ENCODE assay signal across 7 mouse cellular contexts in the genomic region with DNA sequence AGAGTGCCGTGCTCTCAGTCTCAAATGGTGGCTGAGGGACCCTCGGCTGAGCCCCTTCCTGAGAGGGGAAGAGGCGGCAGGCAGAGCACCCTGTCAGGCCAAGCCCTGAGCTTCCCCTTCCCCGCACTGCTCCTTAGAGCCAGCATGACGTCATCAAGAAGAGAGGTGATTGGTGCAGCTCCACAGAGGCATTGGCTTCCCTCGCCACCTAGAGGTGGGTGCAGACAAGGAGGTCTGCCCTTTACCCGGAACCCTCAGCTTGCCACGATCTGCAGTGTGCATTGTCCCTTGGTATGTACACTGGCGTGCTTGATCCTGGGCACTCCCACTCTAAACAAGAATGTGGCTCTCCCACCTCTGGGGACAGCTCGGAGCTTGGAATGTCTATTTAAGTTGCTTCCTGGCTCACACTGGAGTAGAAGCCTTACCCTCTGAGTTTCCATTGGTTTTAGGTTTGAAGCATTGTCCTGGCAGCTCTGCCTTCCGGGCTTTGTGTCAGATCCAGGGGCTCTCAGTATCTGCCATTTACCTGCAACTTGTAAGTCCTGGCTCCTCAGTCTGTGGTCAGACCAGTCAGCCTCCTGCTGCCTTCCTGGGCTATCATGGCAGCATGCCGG.
A peak's percentile ranks its signal among the peaks of the same experiment; 100 is the strongest.
DNase-seq lines count a peak whose midpoint lies in the region; ATAC-seq and TF ChIP-seq lines count a peak whose summit lies in the region.

No protein-coding gene starts in this region.

- in situ Hi-C loops in CH12.LX (cut with MboI; ENCODE audit: low pct_ligation_motif_present, low pct_unique_long_range_greater_than_20kb, low sequenced_read_pairs): no loop called here

- no peaks in the 10 kb centered on the region for H3K9me3 ChIP-seq in CH12.LX (replicated peaks; ENCODE audit: low read length)
- no peaks in the 10 kb centered on the region for H3K9me3 ChIP-seq in forebrain, embryonic 11.5 days (ENCODE audit: control insufficient read depth, low read length)
- H3K9me3 ChIP-seq in hindbrain, embryonic 14.5 days (ENCODE audit: control insufficient read depth, low read length): no peaks in the 10 kb centered on the region
- H3K9me3 ChIP-seq in limb, embryonic 12.5 days: no peaks in the 10 kb centered on the region
- H3K9me3 ChIP-seq in midbrain, embryonic 12.5 days: no peaks in the 10 kb centered on the region

- peaks cover 16 to 35% of the 10 kb centered on the region in 2 experiments for H3K4me1 ChIP-seq in CH12.LX (ENCODE audit: control insufficient read depth in 1 of 2, insufficient read depth in 2 of 2)
- H3K4me1 ChIP-seq in forebrain, embryonic 11.5 days (replicated peaks; ENCODE audit: control insufficient read depth, insufficient read depth, low read length): peaks cover 19% of the 10 kb centered on the region
- peaks cover 35% of the 10 kb centered on the region for H3K4me1 ChIP-seq in hindbrain, embryonic 14.5 days (replicated peaks; ENCODE audit: control insufficient read depth, insufficient read depth, low read length)
- peaks cover 55% of the 10 kb centered on the region for H3K4me1 ChIP-seq in limb, embryonic 12.5 days (replicated peaks)
- peaks cover 39% of the 10 kb centered on the region for H3K4me1 ChIP-seq in midbrain, embryonic 12.5 days

- ATAC-seq in forebrain, embryonic 11.5 days (replicated peaks; ENCODE audit: low FRiP score): peak; percentile 90
- peak; percentile 83 for ATAC-seq in hindbrain, embryonic 14.5 days (ENCODE audit: low FRiP score)
- ATAC-seq in limb, embryonic 12.5 days (ENCODE audit: insufficient number of reproducible peaks, insufficient read depth, low FRiP score, low TSS enrichment, low read depth): peak; percentile 57; the same call in 1 of the 2 replicates
- ATAC-seq in midbrain, embryonic 12.5 days (ENCODE audit: low FRiP score, low read depth): peak; percentile 89

- DNase-seq in CH12.LX (ENCODE audit: extremely low read depth): peak; percentile 91
- DNase-seq in ZHBTc4 (ENCODE audit: low read depth, low spot score): peak; percentile 97
- DNase-seq in forebrain, embryonic 11.5 days (ENCODE audit: low spot score): peak; percentile 85
- DNase-seq in hindbrain, embryonic 14.5 days (ENCODE audit: low spot score): peak; percentile 76
- DNase-seq in spleen, postnatal 36 days (ENCODE audit: low spot score in 2 of 2): peak; percentile 84 to 85

- H3K4me2 ChIP-seq in CH12.LX (ENCODE audit: insufficient read depth, low read depth, poor library complexity, severe bottlenecking): no peak overlapping the region; the same call in 1 of the 2 replicates
- peak overlapping the region; percentile 31 for H3K4me2 ChIP-seq in forebrain, embryonic 11.5 days (ENCODE audit: low read depth, low read length, severe bottlenecking)
- H3K4me2 ChIP-seq in hindbrain, embryonic 14.5 days (replicated peaks): peak overlapping the region; percentile 26
- H3K4me2 ChIP-seq in limb, embryonic 12.5 days: 0 out of 2 replicates have a peak overlapping the region, but pooled peaks have one; percentile 5
- H3K4me2 ChIP-seq in midbrain, embryonic 12.5 days (replicated peaks): peak overlapping the region; percentile 28

- no peak overlapping the region for H3K9ac ChIP-seq in CH12.LX (ENCODE audit: insufficient read depth, low read depth)
- H3K9ac ChIP-seq in forebrain, embryonic 11.5 days (ENCODE audit: low read length): peak overlapping the region; percentile 40
- H3K9ac ChIP-seq in hindbrain, embryonic 14.5 days: peak overlapping the region; percentile 31
- H3K9ac ChIP-seq in limb, embryonic 12.5 days (replicated peaks): 0 out of 2 replicates have a peak overlapping the region, but pooled peaks have one; percentile 9
- peak overlapping the region; percentile 32; the same call in 1 of the 2 replicates for H3K9ac ChIP-seq in midbrain, embryonic 12.5 days (replicated peaks)

- no peaks in the 10 kb centered on the region for H3K79me2 ChIP-seq in CH12.LX (replicated peaks; ENCODE audit: control insufficient read depth, extremely low read depth, insufficient read depth, poor library complexity, severe bottlenecking)

- TF ChIP-seq CTCF in CH12.LX (conservative IDR thresholded peaks at IDR 0.05 in 1 of 2, IDR thresholded peaks at IDR 0.05 in 1 of 2; ENCODE audit: low read depth in 2 of 2, low read length in 2 of 2): peak; percentile 34 to 64; a peak in 3 of 4 replicates

- no peak overlapping the region for H3K27ac ChIP-seq in CH12.LX (ENCODE audit: insufficient read depth, low read depth)
- H3K27ac ChIP-seq in forebrain, embryonic 11.5 days (ENCODE audit: low read depth, low read length): peak overlapping the region; percentile 31; the same call in 1 of the 2 replicates
- peak overlapping the region; percentile 69 for H3K27ac ChIP-seq in hindbrain, embryonic 14.5 days
- H3K27ac ChIP-seq in limb, embryonic 12.5 days: peak overlapping the region; percentile 57
- peak overlapping the region; percentile 68 for H3K27ac ChIP-seq in midbrain, embryonic 12.5 days (replicated peaks)

- TF ChIP-seq POLR2A in CH12.LX (IDR thresholded peaks at IDR 0.05; ENCODE audit: low read depth, low read length): peak; percentile 58

- no peak overlapping the region for H3K4me3 ChIP-seq in CH12.LX (replicated peaks in 1 of 3; ENCODE audit: low read depth in 2 of 3, low read length in 2 of 3, poor library complexity in 1 of 3)
- H3K4me3 ChIP-seq in forebrain, embryonic 11.5 days (ENCODE audit: low read depth, low read length): no peak overlapping the region
- no peak overlapping the region for H3K4me3 ChIP-seq in hindbrain, embryonic 14.5 days (replicated peaks; ENCODE audit: low read length)
- H3K4me3 ChIP-seq in limb, embryonic 12.5 days (replicated peaks): no peak overlapping the region
- H3K4me3 ChIP-seq in midbrain, embryonic 12.5 days: no peak overlapping the region

- WGBS in forebrain, embryonic 11.5 days: 16% methylated on average over 12 of the region's 12 CpGs
- WGBS in hindbrain, embryonic 14.5 days: 16% methylated on average over 12 of the region's 12 CpGs
- WGBS in limb, embryonic 12.5 days: 27% methylated on average over 12 of the region's 12 CpGs
- 13% methylated on average over 12 of the region's 12 CpGs for WGBS in midbrain, embryonic 12.5 days

- TF ChIP-seq EP300 in CH12.LX (IDR thresholded peaks at IDR 0.05; ENCODE audit: low read length): 0 out of 2 replicates have a peak, but pooled peaks have one; percentile 24

- dilution Hi-C loops in CH12.LX (cut with MboI; ENCODE audit: extremely low pct_ligation_motif_present, extremely low pct_unique_long_range_greater_than_20kb, low sequenced_read_pairs): no loop called here

- H3K36me3 ChIP-seq in CH12.LX (replicated peaks in 1 of 2; ENCODE audit: control insufficient read depth in 1 of 2, insufficient read depth in 1 of 2, low read length in 1 of 2): peaks cover under 1 to 42% of the 10 kb centered on the region in 2 experiments
- H3K36me3 ChIP-seq in forebrain, embryonic 11.5 days (ENCODE audit: control insufficient read depth, insufficient read depth, low read length): no peaks in the 10 kb centered on the region
- H3K36me3 ChIP-seq in hindbrain, embryonic 14.5 days (replicated peaks; ENCODE audit: control insufficient read depth, insufficient read depth): peaks cover 12% of the 10 kb centered on the region; the same call in 1 of the 2 replicates
- H3K36me3 ChIP-seq in limb, embryonic 12.5 days: peaks cover 24% of the 10 kb centered on the region
- peaks cover 13% of the 10 kb centered on the region for H3K36me3 ChIP-seq in midbrain, embryonic 12.5 days

- no peaks in the 10 kb centered on the region for H3K27me3 ChIP-seq in CH12.LX (replicated peaks)
- H3K27me3 ChIP-seq in forebrain, embryonic 11.5 days (ENCODE audit: control insufficient read depth, insufficient read depth, low read length): no peaks in the 10 kb centered on the region
- H3K27me3 ChIP-seq in hindbrain, embryonic 14.5 days (ENCODE audit: control insufficient read depth, insufficient read depth, low read length): no peaks in the 10 kb centered on the region
- no peaks in the 10 kb centered on the region for H3K27me3 ChIP-seq in limb, embryonic 12.5 days
- no peaks in the 10 kb centered on the region for H3K27me3 ChIP-seq in midbrain, embryonic 12.5 days

- peak; percentile 19 for TF ChIP-seq RAD21 in CH12.LX (IDR thresholded peaks at IDR 0.05; ENCODE audit: low read depth, low read length)

TF ChIP-seq in CH12.LX, 34 proteins besides CTCF, POLR2A, EP300 and RAD21:
- TF ChIP-seq MYC (IDR thresholded peaks at IDR 0.05; ENCODE audit: low read depth, low read length) (no peak), POLR2AphosphoS2 (IDR thresholded peaks at IDR 0.05; ENCODE audit: low read depth, low read length) (no peak), SIN3A (IDR thresholded peaks at IDR 0.05; ENCODE audit: low read length) (no peak), TBP (conservative IDR thresholded peaks at IDR 0.05; ENCODE audit: low read depth, low read length) (0 out of 2 replicates have a peak, but pooled peaks have one; percentile 30), ELF1 (IDR thresholded peaks at IDR 0.05; ENCODE audit: low read depth, low read length) (peak; percentile 59; the same call in 1 of the 2 replicates), ZMIZ1 (IDR thresholded peaks at IDR 0.05; ENCODE audit: low read depth, low read length) (no peak), MAZ (IDR thresholded peaks at IDR 0.05; ENCODE audit: low read depth, low read length) (no peak), MAFK (IDR thresholded peaks at IDR 0.05; ENCODE audit: insufficient replicate concordance, low read length) (no peak), MAX (IDR thresholded peaks at IDR 0.05; ENCODE audit: low read length) (no peak), ETS1 (conservative IDR thresholded peaks at IDR 0.05; ENCODE audit: low read depth, low read length) (no peak), JUND (conservative IDR thresholded peaks at IDR 0.05; ENCODE audit: low read depth, low read length) (peak; percentile 93), JUN (IDR thresholded peaks at IDR 0.05; ENCODE audit: insufficient read depth, low read depth, low read length) (peak; percentile 85), TCF12 (IDR thresholded peaks at IDR 0.05; ENCODE audit: low read depth, low read length) (no peak), SMC3 (IDR thresholded peaks at IDR 0.05; ENCODE audit: low read depth, low read length) (peak; percentile 37; the same call in 1 of the 2 replicates)
